Mouse (Mus musculus): ENCODE results near the gene Eepd1. TPM values are rescaled to one million over a fixed set of nuclear protein-coding genes. Genes with fewer than 3 reads are reported as not detected.

Eepd1 gene
- polyA plus RNA-seq, 1 experiment from 2014 or later = 7.8 TPM

- no peak overlapping the region for H3K4me3 ChIP-seq (ENCODE audit: low read depth, low read length)
- no peak for ATAC-seq (ENCODE audit: low FRiP score)
- 100% methylated on average over 2 of the region's 2 CpGs for WGBS
- no peak overlapping the region for H3K4me2 ChIP-seq
- DNase-seq (ENCODE audit: low spot score, missing footprints) = no peak
- H3K4me1 ChIP-seq (ENCODE audit: control insufficient read depth, insufficient read depth, low read length) = no peaks in the 10 kb centered on the region
- no peaks in the 10 kb centered on the region for H3K36me3 ChIP-seq (ENCODE audit: control insufficient read depth, insufficient read depth, low read length)
- H3K9ac ChIP-seq (ENCODE audit: low read length) = no peak overlapping the region
- H3K27ac ChIP-seq (ENCODE audit: low read depth, low read length) = no peak overlapping the region
- no peaks in the 10 kb centered on the region for H3K9me3 ChIP-seq (ENCODE audit: control insufficient read depth, low read length)
- no peaks in the 10 kb centered on the region for H3K27me3 ChIP-seq (ENCODE audit: control insufficient read depth, insufficient read depth, low read length)
These were observed 15.4 kb downstream of the Eepd1 start for GRCm38 (mm10) chr9:25496703-25497102.

GRCm38 (mm10) chr9:25498770-25499169, 17.4 kb downstream of the Eepd1 start:
- DNase-seq (ENCODE audit: low spot score, missing footprints) (no peak), ATAC-seq (ENCODE audit: low FRiP score) (no peak)
- Histone ChIP-seq H3K27ac (ENCODE audit: low read depth, low read length) (no peak overlapping the region), H3K36me3 (ENCODE audit: control insufficient read depth, insufficient read depth, low read length) (no peaks in the 10 kb centered on the region), H3K9ac (ENCODE audit: low read length) (no peak overlapping the region), H3K4me3 (ENCODE audit: low read depth, low read length) (no peak overlapping the region), H3K27me3 (ENCODE audit: control insufficient read depth, insufficient read depth, low read length) (no peaks in the 10 kb centered on the region), H3K4me2 (no peak overlapping the region), H3K9me3 (ENCODE audit: control insufficient read depth, low read length) (no peaks in the 10 kb centered on the region), H3K4me1 (ENCODE audit: control insufficient read depth, insufficient read depth, low read length) (no peaks in the 10 kb centered on the region)
- WGBS = 75% methylated on average over 4 of the region's 4 CpGs

- Histone ChIP-seq H3K4me1 (ENCODE audit: control insufficient read depth, insufficient read depth, low read length) (no peaks in the 10 kb centered on the region), H3K9me3 (ENCODE audit: control insufficient read depth, low read length) (no peaks in the 10 kb centered on the region), H3K9ac (ENCODE audit: low read length) (no peak overlapping the region), H3K36me3 (ENCODE audit: control insufficient read depth, insufficient read depth, low read length) (no peaks in the 10 kb centered on the region), H3K27ac (ENCODE audit: low read depth, low read length) (no peak overlapping the region), H3K4me2 (no peak overlapping the region), H3K4me3 (ENCODE audit: low read depth, low read length) (no peak overlapping the region), H3K27me3 (ENCODE audit: control insufficient read depth, insufficient read depth, low read length) (no peaks in the 10 kb centered on the region)
- no peak for ATAC-seq (ENCODE audit: low FRiP score)
- 76% methylated on average over 3 of the region's 3 CpGs for WGBS
- no peak for DNase-seq (ENCODE audit: low spot score, missing footprints)
These were observed 18.0 kb downstream of the Eepd1 start for GRCm38 (mm10) chr9:25499306-25499705.

- H3K4me3 ChIP-seq (ENCODE audit: low read depth, low read length) = no peak overlapping the region
- no peaks in the 10 kb centered on the region for H3K27me3 ChIP-seq (ENCODE audit: control insufficient read depth, insufficient read depth, low read length)
- H3K9ac ChIP-seq (ENCODE audit: low read length) = no peak overlapping the region
- H3K27ac ChIP-seq (ENCODE audit: low read depth, low read length) = no peak overlapping the region
- DNase-seq (ENCODE audit: low spot score, missing footprints) (no peak), ATAC-seq (ENCODE audit: low FRiP score) (no peak)
- no peak overlapping the region for H3K4me2 ChIP-seq
- 87% methylated on average over 2 of the region's 2 CpGs for WGBS
- no peaks in the 10 kb centered on the region for H3K9me3 ChIP-seq (ENCODE audit: control insufficient read depth, low read length)
- no peaks in the 10 kb centered on the region for H3K36me3 ChIP-seq (ENCODE audit: control insufficient read depth, insufficient read depth, low read length)
- no peaks in the 10 kb centered on the region for H3K4me1 ChIP-seq (ENCODE audit: control insufficient read depth, insufficient read depth, low read length)
These were observed 18.7 kb downstream of the Eepd1 start for GRCm38 (mm10) chr9:25500031-25500430.

GRCm38 (mm10) chr9:25508825-25509224, 27.5 kb downstream of the Eepd1 start:
- DNase-seq (ENCODE audit: low spot score, missing footprints) = no peak
- Histone ChIP-seq H3K9ac (ENCODE audit: low read length) (no peak overlapping the region), H3K9me3 (ENCODE audit: control insufficient read depth, low read length) (no peaks in the 10 kb centered on the region), H3K27ac (ENCODE audit: low read depth, low read length) (no peak overlapping the region), H3K4me3 (ENCODE audit: low read depth, low read length) (no peak overlapping the region), H3K4me2 (no peak overlapping the region), H3K27me3 (ENCODE audit: control insufficient read depth, insufficient read depth, low read length) (no peaks in the 10 kb centered on the region), H3K36me3 (ENCODE audit: control insufficient read depth, insufficient read depth, low read length) (no peaks in the 10 kb centered on the region), H3K4me1 (ENCODE audit: control insufficient read depth, insufficient read depth, low read length) (no peaks in the 10 kb centered on the region)
- no peak for ATAC-seq (ENCODE audit: low FRiP score)
- WGBS = 94% methylated on average over 3 of the region's 3 CpGs

- Histone ChIP-seq H3K27ac (ENCODE audit: low read depth, low read length) (no peak overlapping the region), H3K27me3 (ENCODE audit: control insufficient read depth, insufficient read depth, low read length) (no peaks in the 10 kb centered on the region), H3K4me1 (ENCODE audit: control insufficient read depth, insufficient read depth, low read length) (no peaks in the 10 kb centered on the region), H3K9me3 (ENCODE audit: control insufficient read depth, low read length) (no peaks in the 10 kb centered on the region), H3K36me3 (ENCODE audit: control insufficient read depth, insufficient read depth, low read length) (no peaks in the 10 kb centered on the region), H3K4me3 (ENCODE audit: low read depth, low read length) (no peak overlapping the region), H3K4me2 (no peak overlapping the region), H3K9ac (ENCODE audit: low read length) (no peak overlapping the region)
- 87% methylated on average over 11 of the region's 11 CpGs for WGBS
- ATAC-seq (ENCODE audit: low FRiP score) (no peak), DNase-seq (ENCODE audit: low spot score, missing footprints) (no peak)
These were observed 29.2 kb downstream of the Eepd1 start for GRCm38 (mm10) chr9:25510572-25510971.

GRCm38 (mm10) chr9:25513050-25513449, 31.7 kb downstream of the Eepd1 start:
- Histone ChIP-seq H3K4me1 (ENCODE audit: control insufficient read depth, insufficient read depth, low read length) (no peaks in the 10 kb centered on the region), H3K9ac (ENCODE audit: low read length) (no peak overlapping the region), H3K4me2 (no peak overlapping the region), H3K27me3 (ENCODE audit: control insufficient read depth, insufficient read depth, low read length) (no peaks in the 10 kb centered on the region), H3K27ac (ENCODE audit: low read depth, low read length) (no peak overlapping the region), H3K4me3 (ENCODE audit: low read depth, low read length) (no peak overlapping the region), H3K9me3 (ENCODE audit: control insufficient read depth, low read length) (no peaks in the 10 kb centered on the region), H3K36me3 (ENCODE audit: control insufficient read depth, insufficient read depth, low read length) (no peaks in the 10 kb centered on the region)
- 87% methylated on average over 2 of the region's 2 CpGs for WGBS
- DNase-seq (ENCODE audit: low spot score, missing footprints) (no peak), ATAC-seq (ENCODE audit: low FRiP score) (no peak)

- Histone ChIP-seq H3K9ac (ENCODE audit: low read length) (no peak overlapping the region), H3K4me2 (no peak overlapping the region), H3K36me3 (ENCODE audit: control insufficient read depth, insufficient read depth, low read length) (no peaks in the 10 kb centered on the region), H3K4me1 (ENCODE audit: control insufficient read depth, insufficient read depth, low read length) (no peaks in the 10 kb centered on the region), H3K27ac (ENCODE audit: low read depth, low read length) (no peak overlapping the region), H3K4me3 (ENCODE audit: low read depth, low read length) (no peak overlapping the region), H3K27me3 (ENCODE audit: control insufficient read depth, insufficient read depth, low read length) (no peaks in the 10 kb centered on the region), H3K9me3 (ENCODE audit: control insufficient read depth, low read length) (no peaks in the 10 kb centered on the region)
- 89% methylated on average over 3 of the region's 3 CpGs for WGBS
- ATAC-seq (ENCODE audit: low FRiP score) = no peak
- DNase-seq (ENCODE audit: low spot score, missing footprints) = no peak
These were observed 32.2 kb downstream of the Eepd1 start for GRCm38 (mm10) chr9:25513556-25513955.

- H3K27me3 ChIP-seq (ENCODE audit: control insufficient read depth, insufficient read depth, low read length) = no peaks in the 10 kb centered on the region
- no peak for DNase-seq (ENCODE audit: low spot score, missing footprints)
- no peaks in the 10 kb centered on the region for H3K36me3 ChIP-seq (ENCODE audit: control insufficient read depth, insufficient read depth, low read length)
- no peak overlapping the region for H3K4me3 ChIP-seq (ENCODE audit: low read depth, low read length)
- no peak overlapping the region for H3K9ac ChIP-seq (ENCODE audit: low read length)
- no peaks in the 10 kb centered on the region for H3K9me3 ChIP-seq (ENCODE audit: control insufficient read depth, low read length)
- ATAC-seq (ENCODE audit: low FRiP score) = no peak
- no peak overlapping the region for H3K4me2 ChIP-seq
- H3K4me1 ChIP-seq (ENCODE audit: control insufficient read depth, insufficient read depth, low read length) = no peaks in the 10 kb centered on the region
- H3K27ac ChIP-seq (ENCODE audit: low read depth, low read length) = no peak overlapping the region
- WGBS = 84% methylated on average over 7 of the region's 7 CpGs
These were observed 35.3 kb downstream of the Eepd1 start for GRCm38 (mm10) chr9:25516640-25517039.

GRCm38 (mm10) chr9:25517982-25518381, 36.6 kb downstream of the Eepd1 start:
- 43% methylated on average over 4 of the region's 4 CpGs for WGBS
- H3K27ac ChIP-seq (ENCODE audit: low read depth, low read length) = no peak overlapping the region
- no peaks in the 10 kb centered on the region for H3K27me3 ChIP-seq (ENCODE audit: control insufficient read depth, insufficient read depth, low read length)
- H3K4me3 ChIP-seq (ENCODE audit: low read depth, low read length) = no peak overlapping the region
- no peak for DNase-seq (ENCODE audit: low spot score, missing footprints)
- no peak overlapping the region for H3K9ac ChIP-seq (ENCODE audit: low read length)
- no peak overlapping the region for H3K4me2 ChIP-seq
- H3K36me3 ChIP-seq (ENCODE audit: control insufficient read depth, insufficient read depth, low read length) = no peaks in the 10 kb centered on the region
- no peaks in the 10 kb centered on the region for H3K9me3 ChIP-seq (ENCODE audit: control insufficient read depth, low read length)
- no peaks in the 10 kb centered on the region for H3K4me1 ChIP-seq (ENCODE audit: control insufficient read depth, insufficient read depth, low read length)
- no peak for ATAC-seq (ENCODE audit: low FRiP score)
